Mouse (Mus musculus): ENCODE results near the gene Phf11b.
"Not testable (repeated sequence)": the region's sequence is repeated elsewhere in the genome, so short reads cannot be mapped to it uniquely, and the experiment has no call there.

Phf11b gene

GRCm38 (mm10) chr14:59341189-59341588, at the start of gene Phf11b:
Gene Phf11b (minus strand): TSS chr14:59341351.
- not testable (repeated sequence) for DNase-seq (ENCODE audit: low read depth, low spot score)

- DNase-seq (ENCODE audit: low read depth, low spot score) = not testable (repeated sequence)
Observed at GRCm38 (mm10) chr14:59390181-59390580, 49.0 kb upstream of the Phf11b start.

GRCm38 (mm10) chr14:59389532-59389931, 48.4 kb upstream of the Phf11b start:
- no peak for DNase-seq (ENCODE audit: low read depth, low spot score)

- DNase-seq (ENCODE audit: low read depth, low spot score) = peak; percentile 96
Observed at GRCm38 (mm10) chr14:59370348-59371068, 29.4 kb upstream of the Phf11b start.

GRCm38 (mm10) chr14:59366386-59367105, 25.4 kb upstream of the Phf11b start:
- DNase-seq (ENCODE audit: low read depth, low spot score) = peak; percentile 77

GRCm38 (mm10) chr14:59365244-59365644, 24.1 kb upstream of the Phf11b start, which contains the start of gene Phf11d:
Gene Phf11d (minus strand): TSS chr14:59365470.
- DNase-seq (ENCODE audit: low read depth, low spot score) = peak; percentile 4

- no peak for DNase-seq (ENCODE audit: low read depth, low spot score)
Observed at GRCm38 (mm10) chr14:59339541-59339940, 1.6 kb downstream of the Phf11b start.

- not testable (repeated sequence) for DNase-seq (ENCODE audit: low read depth, low spot score)
Observed at GRCm38 (mm10) chr14:59336056-59336455, 5.1 kb downstream of the Phf11b start.

- DNase-seq (ENCODE audit: low read depth, low spot score) = not testable (repeated sequence)
Observed at GRCm38 (mm10) chr14:59330499-59330898, 10.7 kb downstream of the Phf11b start.

- not testable (repeated sequence) for DNase-seq (ENCODE audit: low read depth, low spot score)
Observed at GRCm38 (mm10) chr14:59319970-59320369, 21.2 kb downstream of the Phf11b start.

GRCm38 (mm10) chr14:59319036-59319435, 22.1 kb downstream of the Phf11b start:
- not testable (repeated sequence) for DNase-seq (ENCODE audit: low read depth, low spot score)

GRCm38 (mm10) chr14:59297391-59297790, 43.8 kb downstream of the Phf11b start, which contains the start of gene Phf11a:
Gene Phf11a (minus strand): TSS chr14:59297522.
- not testable (repeated sequence) for DNase-seq (ENCODE audit: low read depth, low spot score)

GRCm38 (mm10) chr14:59291769-59292168, 49.4 kb downstream of the Phf11b start:
- not testable (repeated sequence) for DNase-seq (ENCODE audit: low read depth, low spot score)

GRCm38 (mm10) chr14:59274961-59275360, 66.2 kb downstream of the Phf11b start:
- not testable (repeated sequence) for DNase-seq (ENCODE audit: low read depth, low spot score)
